Mouse (Mus musculus) G1E (cell line): ENCODE data around the gene Sh3pxd2b.

Experiments used
- CTCF ChIP-seq: IDR thresholded peaks from 2 replicates; pipeline ENCODE4 v1.5.1; 2012; ENCODE audit warnings: low read depth, low read length, inconsistent platforms, mixed read lengths
- TAL1 ChIP-seq: conservative IDR thresholded peaks from 2 replicates; pipeline ENCODE4 v1.6.1; 2012; ENCODE audit warnings: low read depth, low read length, inconsistent platforms, mixed read lengths

GRCm38 (mm10) chr11:32367056-32367455 lies 19.4 kb downstream of the Sh3pxd2b start:
- TF ChIP-seq CTCF (no peak), TAL1 (no peak)
